Mouse (Mus musculus): ENCODE measurements around the gene Derl2.

The Derl2 gene

GRCm38 (mm10) chr11:70982557-70983228 lies 36.9 kb downstream of the Derl2 start, which contains the start of gene C1qbp:
TSS of gene C1qbp (minus strand) at chr11:70983026.
- peak; percentile 87 for DNase-seq (ENCODE audit: low read depth, low spot score)

GRCm38 (mm10) chr11:70982030-70982429 lies 37.6 kb downstream of the Derl2 start:
- no peak for DNase-seq (ENCODE audit: low read depth, low spot score)

- no peak for DNase-seq (ENCODE audit: low read depth, low spot score)
Observed at GRCm38 (mm10) chr11:70980751-70981510, 38.7 kb downstream of the Derl2 start.

- no peak for DNase-seq (ENCODE audit: low read depth, low spot score)
Observed at GRCm38 (mm10) chr11:70980232-70980631, 39.4 kb downstream of the Derl2 start.

DNA sequence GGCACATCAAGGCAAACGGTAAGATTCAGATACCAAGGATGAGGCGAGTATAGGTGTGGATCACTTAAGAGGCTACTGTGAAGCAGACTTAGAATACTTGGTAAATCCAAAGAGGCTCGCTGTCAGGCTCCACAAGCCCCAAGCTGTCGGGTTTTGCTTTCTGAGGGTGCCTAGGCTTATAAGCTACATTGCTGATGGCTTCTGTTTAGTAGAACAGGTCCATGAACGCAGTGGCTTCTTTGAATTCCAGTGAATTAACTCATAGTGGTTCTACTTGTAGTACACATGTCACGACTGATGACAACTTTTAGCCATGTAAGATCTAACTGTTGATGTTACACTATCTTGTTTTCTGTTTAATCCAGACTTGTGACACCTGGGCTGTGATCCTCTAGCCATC lies 42.3 kb downstream of the Derl2 start:
- no peak for DNase-seq (ENCODE audit: low read depth, low spot score)

- no peak for DNase-seq (ENCODE audit: low read depth, low spot score)
Observed at GRCm38 (mm10) chr11:70975193-70975592, 44.4 kb downstream of the Derl2 start.

DNA sequence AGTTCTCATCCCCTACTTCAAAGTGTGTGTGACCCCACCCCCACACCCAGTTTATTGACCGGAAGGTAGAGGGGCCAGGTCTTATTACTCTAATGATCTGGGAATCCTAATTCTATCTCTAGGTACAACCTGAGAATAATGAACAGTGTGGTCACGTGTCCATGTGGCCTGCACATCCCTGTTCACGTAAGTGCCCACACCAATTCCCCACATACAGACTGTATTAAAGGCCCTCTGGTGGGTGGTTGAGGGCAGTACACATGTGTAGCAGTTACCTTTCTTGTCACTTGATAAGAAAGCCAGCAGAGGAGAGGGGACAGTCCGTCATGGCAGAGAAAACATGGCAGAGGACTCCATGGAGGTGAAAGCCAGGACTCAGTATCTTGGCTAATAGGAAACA lies 45.7 kb downstream of the Derl2 start:
- DNase-seq (ENCODE audit: low read depth, low spot score) = no peak

DNA sequence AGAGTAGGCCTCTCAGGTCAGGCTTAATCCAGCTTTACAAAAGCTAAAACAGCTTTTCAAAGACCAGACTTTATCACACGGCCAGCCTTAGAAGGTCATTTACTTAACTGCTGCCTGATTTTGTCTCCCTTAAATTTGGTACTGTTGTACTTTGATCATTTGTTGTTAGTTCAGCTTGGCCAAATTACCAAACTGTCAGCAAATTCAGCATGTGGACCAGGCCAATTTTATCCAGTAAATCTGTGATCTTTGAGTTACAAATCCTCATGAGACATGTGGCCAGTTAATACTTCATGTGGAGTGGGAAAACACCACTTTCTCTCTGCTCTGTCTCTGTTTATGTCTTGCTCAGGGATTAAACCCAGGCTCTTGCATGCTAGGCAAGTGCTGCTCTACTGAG lies 47.1 kb downstream of the Derl2 start:
- DNase-seq (ENCODE audit: low read depth, low spot score) = no peak

DNA sequence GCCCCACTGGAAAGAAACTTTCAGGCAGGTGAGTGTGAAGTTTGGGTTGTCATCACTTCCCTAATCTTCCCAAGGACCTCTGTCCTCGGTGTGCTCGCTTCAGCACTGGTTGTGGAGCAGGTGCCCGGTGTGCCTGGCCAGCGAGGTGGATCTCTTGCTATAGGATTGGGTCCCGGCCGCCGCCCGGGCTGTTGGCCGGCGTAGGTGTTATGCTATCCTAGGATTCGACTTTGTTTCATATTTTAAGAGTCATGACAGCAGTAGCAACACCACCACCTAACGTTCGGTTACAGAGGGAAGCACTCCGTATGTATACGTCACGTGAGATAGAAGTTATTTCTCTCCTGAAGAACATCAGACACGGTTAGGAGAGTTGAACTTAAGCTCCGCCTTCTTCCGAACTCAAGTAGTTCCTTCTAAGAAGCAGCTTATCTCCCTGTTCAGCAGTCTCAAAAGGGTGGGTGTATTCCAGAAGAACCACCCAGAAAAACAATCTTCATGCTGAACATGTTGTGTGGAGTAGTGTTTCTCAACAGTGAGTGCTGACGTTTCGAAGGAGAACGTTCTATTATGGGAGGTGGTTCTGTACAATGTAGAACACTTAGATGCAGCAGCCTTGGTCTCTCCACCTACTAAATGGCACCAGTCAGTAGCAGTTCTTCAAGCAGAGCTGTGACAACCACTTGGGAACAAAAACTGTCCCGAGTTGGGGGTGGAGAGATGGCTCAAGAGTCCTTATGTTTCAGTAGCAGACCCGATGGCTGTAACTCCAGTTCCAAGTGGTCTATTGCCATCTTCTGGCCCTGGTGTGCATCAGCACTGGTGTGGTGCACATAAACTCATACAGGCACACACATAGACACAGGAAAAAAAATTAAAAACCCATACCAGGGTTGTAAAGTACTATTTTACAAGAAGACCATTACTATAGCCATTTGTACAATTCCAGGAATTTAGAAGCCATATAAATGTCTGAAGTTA lies 48.8 kb downstream of the Derl2 start:
- no peak for DNase-seq (ENCODE audit: low read depth, low spot score)

GRCm38 (mm10) chr11:70969821-70970559 lies 49.7 kb downstream of the Derl2 start, which contains the start of the genes Nup88 and Rpain:
TSS of gene Nup88 (minus strand) at chr11:70969973.
TSS of gene Rpain (plus strand) at chr11:70970213.
- DNase-seq (ENCODE audit: low read depth, low spot score) = peak; percentile 96

DNA sequence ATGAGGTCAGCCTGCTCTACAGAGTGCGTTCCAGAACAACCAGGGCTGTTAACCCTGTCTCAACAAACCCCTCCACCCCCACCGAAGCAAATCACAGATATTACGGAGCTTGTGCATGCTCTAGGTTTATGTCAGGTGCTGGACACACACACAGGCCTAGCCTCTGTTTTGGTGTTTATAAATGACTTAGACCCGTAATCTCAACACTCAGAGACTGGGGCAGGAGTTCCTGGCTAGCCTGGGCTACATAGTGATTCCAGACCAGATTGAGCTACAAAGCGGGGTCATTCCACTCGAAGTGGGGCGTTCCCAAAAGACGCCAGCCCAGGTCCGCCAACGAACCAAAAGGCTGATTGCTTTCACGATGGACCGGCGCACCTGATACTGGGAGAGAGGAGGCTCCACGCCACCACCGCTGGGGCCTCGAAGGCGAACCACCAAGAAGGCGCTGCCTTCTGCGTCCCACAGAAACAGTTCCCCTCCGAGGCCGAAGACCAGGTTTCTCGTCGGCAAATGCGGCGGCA lies 50.3 kb downstream of the Derl2 start:
- peak; percentile 19 for DNase-seq (ENCODE audit: low read depth, low spot score)

- no peak for DNase-seq (ENCODE audit: low read depth, low spot score)
Observed at GRCm38 (mm10) chr11:70964222-70964907, 55.3 kb downstream of the Derl2 start.

- DNase-seq (ENCODE audit: low read depth, low spot score) = no peak
Observed at GRCm38 (mm10) chr11:70960786-70961554, 58.7 kb downstream of the Derl2 start.
